Mouse (Mus musculus) myocyte (in vitro differentiated cells): Measurements from ENCODE around the gene Tmem132d. TPM values are rescaled to one million over a fixed set of nuclear protein-coding genes. Genes with fewer than 3 reads are reported as not detected.

Experiments used
- H3K27me3 ChIP-seq: one replicate; pipeline ENCODE4 v1.6.1; 2011; ENCODE audit not compliant: control insufficient read depth, insufficient read depth, insufficient read length
- H3K36me3 ChIP-seq: one replicate; pipeline ENCODE4 v1.6.1; 2011; ENCODE audit not compliant: control insufficient read depth, insufficient read depth
- H3K4me2 ChIP-seq: one replicate; pipeline ENCODE4 v1.6.1; 2011; ENCODE audit warnings: low read depth, control low read depth
- H3K4me3 ChIP-seq: one replicate; pipeline ENCODE4 v1.5.1; 2011; ENCODE audit warnings: mild to moderate bottlenecking, control low read depth, moderate library complexity
- H3K79me2 ChIP-seq: one replicate; pipeline ENCODE4 v1.6.1; 2011; ENCODE audit not compliant: control insufficient read depth, insufficient read depth
- H3ac ChIP-seq: one replicate; pipeline ENCODE4 v1.6.1; 2011; ENCODE audit not compliant: control insufficient read depth, insufficient read length
- CEBPB ChIP-seq: IDR thresholded peaks from 2 replicates; pipeline ENCODE4 v1.6.1; 2011; ENCODE audit warnings: mild to moderate bottlenecking, moderate library complexity; ENCODE audit not compliant: poor library complexity, insufficient read depth, severe bottlenecking
- E2F4 ChIP-seq: IDR thresholded peaks from one replicate; pipeline ENCODE4 v1.6.1; 2011; ENCODE audit warnings: mild to moderate bottlenecking, control low read depth, moderate library complexity; ENCODE audit not compliant: insufficient read depth
- MAX ChIP-seq: IDR thresholded peaks from one replicate; pipeline ENCODE4 v1.6.1; 2011; ENCODE audit warnings: low read depth, mild to moderate bottlenecking, control low read depth
- MYOD1 ChIP-seq, 3 experiments: IDR thresholded peaks; one replicate each; pipeline ENCODE4 v1.6.1; 2011; ENCODE audit warnings: control low read depth in 2 of 3, low read depth in 2 of 3, mild to moderate bottlenecking in 2 of 3, moderate library complexity in 1 of 3; ENCODE audit not compliant: insufficient read length in 2 of 3, control insufficient read depth in 1 of 3
- MYOG ChIP-seq, 3 experiments: IDR thresholded peaks; one replicate each; pipeline ENCODE4 v1.6.1; 2011; ENCODE audit warnings: control low read depth in 2 of 3, low read depth in 2 of 3, mild to moderate bottlenecking in 2 of 3; ENCODE audit not compliant: insufficient read length in 2 of 3, control insufficient read depth in 1 of 3, insufficient read depth in 1 of 3
- POLR2A ChIP-seq: IDR thresholded peaks from one replicate; pipeline ENCODE4 v1.6.1; 2011; ENCODE audit warnings: low read depth, mild to moderate bottlenecking, control low read depth, moderate library complexity; ENCODE audit not compliant: insufficient read length
- POLR2AphosphoS2 ChIP-seq: IDR thresholded peaks from one replicate; pipeline ENCODE4 v1.6.1; 2011; ENCODE audit warnings: low read depth, control low read depth; ENCODE audit not compliant: insufficient read length
- REST ChIP-seq: IDR thresholded peaks from one replicate; pipeline ENCODE4 v1.6.1; 2011; ENCODE audit warnings: mild to moderate bottlenecking, control low read depth, moderate library complexity; ENCODE audit not compliant: insufficient read depth, insufficient read length
- SRF ChIP-seq: IDR thresholded peaks from one replicate; pipeline ENCODE4 v1.6.1; 2011; ENCODE audit warnings: low read depth; ENCODE audit not compliant: control insufficient read depth, insufficient read length
- TCF12 ChIP-seq: IDR thresholded peaks from one replicate; pipeline ENCODE4 v1.6.1; 2011; ENCODE audit warnings: mild to moderate bottlenecking, control low read depth; ENCODE audit not compliant: poor library complexity, insufficient read depth, severe bottlenecking
- TCF3 ChIP-seq: IDR thresholded peaks from one replicate; pipeline ENCODE4 v1.6.1; 2011; ENCODE audit warnings: low read depth, control low read depth; ENCODE audit not compliant: insufficient read length
- USF1 ChIP-seq: IDR thresholded peaks from one replicate; pipeline ENCODE4 v1.6.1; 2011; ENCODE audit warnings: low read depth, mild to moderate bottlenecking, control low read depth, moderate library complexity
- polyA plus RNA-seq: library from polyadenylated mRNA; unstranded; fragments of >200 nt; fragmentation: generic; extraction: Trizol; gene quantifications from one replicate; pipeline ENCODE4 v1.2.1, GENCODE M21; 2012; ENCODE audit warnings: missing spikeins

The Tmem132d gene
- polyA plus RNA-seq, 1 experiment, result not detected

DNA sequence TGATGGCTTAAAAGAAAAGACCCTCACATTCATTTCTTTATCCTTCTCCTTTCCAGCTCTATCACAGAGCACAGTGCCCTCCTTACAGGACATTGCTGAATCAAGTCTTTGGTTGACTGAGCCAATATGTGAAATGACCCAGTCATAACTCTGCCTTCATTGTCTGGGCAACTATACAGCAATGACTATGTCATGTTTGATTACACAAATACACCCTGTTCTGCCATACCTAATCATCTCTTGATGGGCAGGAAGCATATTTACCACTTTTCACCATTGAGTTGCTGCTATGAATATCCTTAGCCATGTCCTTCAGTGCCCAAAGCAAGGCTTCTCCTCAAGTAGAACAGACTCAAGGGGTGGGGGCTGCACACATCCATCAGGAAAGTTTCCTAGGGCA lies 214.6 kb downstream of the Tmem132d start:
- Histone ChIP-seq H3K36me3 (no peaks in the 10 kb centered on the region), H3ac (no peak overlapping the region), H3K79me2 (no peaks in the 10 kb centered on the region), H3K4me3 (no peak overlapping the region), H3K27me3 (no peaks in the 10 kb centered on the region), H3K4me2 (no peak overlapping the region)
- TF ChIP-seq CEBPB, result no peak
- no peak for TF ChIP-seq MYOG (IDR thresholded peaks at IDR 0.05; ENCODE audit: control insufficient read depth in 1 of 3, insufficient read depth in 1 of 3, insufficient read length in 2 of 3, low read depth in 2 of 3)

GRCm38 (mm10) chr5:128211125-128211524 lies 221.8 kb downstream of the Tmem132d start:
- Histone ChIP-seq H3K27me3 (no peaks in the 10 kb centered on the region), H3ac (no peak overlapping the region), H3K4me3 (no peak overlapping the region), H3K79me2 (no peaks in the 10 kb centered on the region), H3K36me3 (no peaks in the 10 kb centered on the region), H3K4me2 (no peak overlapping the region)
- TF ChIP-seq REST (no peak), MYOD1 (IDR thresholded peaks at IDR 0.05; ENCODE audit: control insufficient read depth in 1 of 3, insufficient read length in 2 of 3, low read depth in 2 of 3) (no peak), USF1 (no peak)

DNA sequence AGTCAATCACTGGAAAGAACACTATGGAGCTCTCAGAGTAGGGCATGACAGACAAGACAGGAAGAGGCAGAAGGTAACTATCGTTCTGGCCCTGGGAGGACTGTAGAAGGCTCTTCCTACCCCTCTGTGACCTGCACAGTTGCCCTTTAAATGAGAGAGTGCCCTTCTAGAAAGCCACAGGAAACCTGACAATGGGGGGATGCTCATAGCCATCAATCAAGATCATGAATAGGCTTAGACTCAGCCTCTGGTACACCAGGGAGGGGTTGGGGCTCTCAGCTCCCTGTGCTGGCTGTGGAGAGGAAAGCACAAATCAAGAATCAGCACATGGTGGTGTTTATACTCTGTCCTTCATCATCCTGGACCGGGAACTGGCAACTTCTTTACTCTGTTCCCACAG lies 227.2 kb downstream of the Tmem132d start:
- H3ac ChIP-seq, result no peak overlapping the region
- no peaks in the 10 kb centered on the region for H3K79me2 ChIP-seq
- no peak overlapping the region for H3K4me2 ChIP-seq
- TF ChIP-seq USF1, result no peak
- TF ChIP-seq MYOD1 (IDR thresholded peaks at IDR 0.05; ENCODE audit: control insufficient read depth in 1 of 3, insufficient read length in 2 of 3, low read depth in 2 of 3), result no peak
- TF ChIP-seq CEBPB, result no peak
- no peak for TF ChIP-seq TCF12
- no peak for TF ChIP-seq E2F4
- TF ChIP-seq MYOG (IDR thresholded peaks at IDR 0.05; ENCODE audit: control insufficient read depth in 1 of 3, insufficient read depth in 1 of 3, insufficient read length in 2 of 3, low read depth in 2 of 3), result no peak
- no peak for TF ChIP-seq POLR2A
- TF ChIP-seq REST, result no peak
- no peak for TF ChIP-seq SRF
- TF ChIP-seq MAX, result no peak
- no peak for TF ChIP-seq TCF3
- no peak for TF ChIP-seq POLR2AphosphoS2
- no peaks in the 10 kb centered on the region for H3K27me3 ChIP-seq
- no peaks in the 10 kb centered on the region for H3K36me3 ChIP-seq
- H3K4me3 ChIP-seq, result no peak overlapping the region

GRCm38 (mm10) chr5:128204685-128205320 lies 228.1 kb downstream of the Tmem132d start:
- no peak overlapping the region for H3K4me3 ChIP-seq
- no peaks in the 10 kb centered on the region for H3K27me3 ChIP-seq
- no peak for TF ChIP-seq SRF
- no peak for TF ChIP-seq CEBPB
- TF ChIP-seq TCF3, result no peak
- TF ChIP-seq REST, result no peak
- no peak for TF ChIP-seq TCF12
- TF ChIP-seq MYOD1 (IDR thresholded peaks at IDR 0.05; ENCODE audit: control insufficient read depth in 1 of 3, insufficient read length in 2 of 3, low read depth in 2 of 3), result no peak
- TF ChIP-seq POLR2A, result no peak
- no peak for TF ChIP-seq MYOG (IDR thresholded peaks at IDR 0.05; ENCODE audit: control insufficient read depth in 1 of 3, insufficient read depth in 1 of 3, insufficient read length in 2 of 3, low read depth in 2 of 3)
- no peak for TF ChIP-seq E2F4
- no peak for TF ChIP-seq USF1
- no peaks in the 10 kb centered on the region for H3K79me2 ChIP-seq
- H3K4me2 ChIP-seq, result no peak overlapping the region
- H3ac ChIP-seq, result no peak overlapping the region
- no peaks in the 10 kb centered on the region for H3K36me3 ChIP-seq

- TF ChIP-seq MYOD1 (IDR thresholded peaks at IDR 0.05; ENCODE audit: control insufficient read depth in 1 of 3, insufficient read length in 2 of 3, low read depth in 2 of 3) (no peak), REST (no peak), POLR2AphosphoS2 (no peak), TCF12 (no peak), POLR2A (no peak)
- Histone ChIP-seq H3K4me2 (no peak overlapping the region), H3K4me3 (no peak overlapping the region)
These were observed 228.8 kb downstream of the Tmem132d start for GRCm38 (mm10) chr5:128203879-128204581.

More at GRCm38 (mm10) chr5:128203879-128204581, 228.8 kb downstream of the Tmem132d start:
- H3K79me2 ChIP-seq, result no peaks in the 10 kb centered on the region
- no peaks in the 10 kb centered on the region for H3K27me3 ChIP-seq
- H3ac ChIP-seq, result no peak overlapping the region
- no peaks in the 10 kb centered on the region for H3K36me3 ChIP-seq
